ENCODE assay signal across 9 mouse cellular contexts in genomic region chr17:35258492-35259478, GRCm38 (mm10). TPM values are rescaled to one million over a fixed set of nuclear protein-coding genes. Genes with fewer than 3 reads are reported as not detected.
DNase-seq lines count a peak whose midpoint lies in the region; ATAC-seq and TF ChIP-seq lines count a peak whose summit lies in the region.
"Had no signal": no experiment of that assay in that cellular context is flagged by ENCODE, and none has a peak within 500 bp of the region (broad histone marks: within the 10 kb centered on the region; RNA-seq: fewer than 3 reads in every experiment).

No protein-coding gene starts in this region.

- peak; percentile 58 for ATAC-seq in G1E (ENCODE audit: extremely low read depth, insufficient number of reproducible peaks, low FRiP score, poor library complexity, severe bottlenecking)
- no peak for ATAC-seq in stomach, embryonic 16.5 days (ENCODE audit: insufficient read depth, low FRiP score)
- ATAC-seq: Patski had no signal

- H3K9ac ChIP-seq in stomach, embryonic 16.5 days (ENCODE audit: low read length), result no peak overlapping the region

- H3K27me3 ChIP-seq in G1E (ENCODE audit: insufficient read depth, low read length), result no peaks in the 10 kb centered on the region
- no peaks in the 10 kb centered on the region; the same call in 1 of the 2 replicates for H3K27me3 ChIP-seq in stomach, embryonic 16.5 days (ENCODE audit: control insufficient read depth, insufficient read depth, low read length)
- H3K27me3 ChIP-seq: Patski had no signal

- 55% methylated on average over 13 of the region's 14 CpGs for WGBS in stomach, embryonic 16.5 days

- peaks cover 44% of the 10 kb centered on the region for H3K4me1 ChIP-seq in G1E (ENCODE audit: insufficient read depth, low read depth, low read length)
- peaks cover 4% of the 10 kb centered on the region; the same call in 1 of the 2 replicates for H3K4me1 ChIP-seq in stomach, embryonic 16.5 days (ENCODE audit: control insufficient read depth, insufficient read depth, low read length)

- no peak overlapping the region for H3K27ac ChIP-seq in stomach, embryonic 16.5 days (ENCODE audit: low read length)

- 0 out of 2 replicates have a peak overlapping the region, but pooled peaks have one; percentile 59 for H3K4me2 ChIP-seq in stomach, embryonic 16.5 days (ENCODE audit: low read depth, low read length)

- TF ChIP-seq CTCF in G1E (IDR thresholded peaks at IDR 0.05; ENCODE audit: low read depth, low read length), result no peak

- no peaks in the 10 kb centered on the region for H3K9me3 ChIP-seq in G1E (replicated peaks)
- H3K9me3 ChIP-seq in stomach, embryonic 16.5 days (replicated peaks; ENCODE audit: control insufficient read depth, low read length), result no peaks in the 10 kb centered on the region

- H3K36me3 ChIP-seq in G1E (replicated peaks), result peaks cover 11% of the 10 kb centered on the region
- H3K36me3 ChIP-seq in stomach, embryonic 16.5 days (ENCODE audit: control insufficient read depth, insufficient read depth, low read length), result no peaks in the 10 kb centered on the region

- H3K4me3 ChIP-seq in G1E (ENCODE audit: low read depth, low read length), result peak overlapping the region; percentile 69; the same call in 1 of the 2 replicates
- no peak overlapping the region for H3K4me3 ChIP-seq in stomach, embryonic 16.5 days (replicated peaks; ENCODE audit: low read length)

- DNase-seq in cerebellum, adult 9-10 months, result peak; percentile 31
- DNase-seq in cerebellum, adult 18-20 months, result no peak
- DNase-seq in G1E (ENCODE audit: low spot score), result peak; percentile 60
- peak; percentile 39 for DNase-seq in heart, postnatal 4 days
- peak; percentile 83 for DNase-seq in lung, postnatal 10 days
- DNase-seq in retina, postnatal 1 day, result no peak
- no peak for DNase-seq in gastrocnemius, postnatal 10 days

RNA-seq across cellular contexts. Expression of gene H2-D1, which starts 3.7 kb away (rescaled TPM):
- total RNA-seq in G1E (2014; fragmentation: Nextera tagmentation) (50.2 and 53.6 TPM in 2 replicates), G1E (2017) (109 and 115 TPM in 2 replicates)
- 88.5 and 106 TPM in 2 replicates for polyA plus RNA-seq in G1E (2012)
- total RNA-seq in heart, postnatal 4 days (2021), result 10 to 100 TPM; 45.9 to 50.4 TPM
- 169 and 219 TPM in 2 replicates for polyA plus RNA-seq in stomach, embryonic 16.5 days (2015; fragmentation: Nextera tagmentation; extraction: Ambion mirVana)
- 10 to 100 TPM; 39.3 to 47.2 TPM for total RNA-seq in gastrocnemius, postnatal 10 days (2021)

RNA-seq across cellular contexts. Expression of gene Ddx39b, which starts 17.2 kb away (rescaled TPM):
- total RNA-seq in G1E (2014; fragmentation: Nextera tagmentation) (424 and 464 TPM in 2 replicates), G1E (2017) (171 and 174 TPM in 2 replicates)
- 362 and 363 TPM in 2 replicates for polyA plus RNA-seq in G1E (2012)
- 100 to 1,000 TPM; 221 to 230 TPM for total RNA-seq in heart, postnatal 4 days (2021)
- polyA plus RNA-seq in stomach, embryonic 16.5 days (2015; fragmentation: Nextera tagmentation; extraction: Ambion mirVana), result 340 and 353 TPM in 2 replicates
- 100 to 1,000 TPM; 147 to 169 TPM for total RNA-seq in gastrocnemius, postnatal 10 days (2021)

RNA-seq across cellular contexts. Expression of gene Nfkbil1, which starts 23.2 kb away (rescaled TPM):
- 7.0 and 14.1 TPM in 2 replicates for total RNA-seq in G1E (2014; fragmentation: Nextera tagmentation)
- total RNA-seq in G1E (2017), result 8.6 and 12.1 TPM in 2 replicates
- polyA plus RNA-seq in G1E (2012), result 37.3 and 41.6 TPM in 2 replicates
- 10 to 100 TPM; 10.8 to 11.0 TPM for total RNA-seq in heart, postnatal 4 days (2021)
- 6.4 and 8.8 TPM in 2 replicates for polyA plus RNA-seq in stomach, embryonic 16.5 days (2015; fragmentation: Nextera tagmentation; extraction: Ambion mirVana)
- 10 to 100 TPM in 1 of 2 experiments, 1 to 10 TPM in 1; 9.9 to 11.1 TPM for total RNA-seq in gastrocnemius, postnatal 10 days (2021)

RNA-seq across cellular contexts. Expression of gene Atp6v1g2, which starts 25.3 kb away (rescaled TPM):
- total RNA-seq in G1E (2014; fragmentation: Nextera tagmentation) (3.0 and 5.0 TPM in 2 replicates), G1E (2017) (3.2 TPM in 2 replicates)
- polyA plus RNA-seq in G1E (2012), result 2.4 and 2.8 TPM in 2 replicates
- total RNA-seq in heart, postnatal 4 days (2021), result 1 to 10 TPM; 8.0 to 9.3 TPM
- polyA plus RNA-seq in stomach, embryonic 16.5 days (2015; fragmentation: Nextera tagmentation; extraction: Ambion mirVana), result 6.0 and 6.8 TPM in 2 replicates
- 1 to 10 TPM; 2.1 to 3.3 TPM for total RNA-seq in gastrocnemius, postnatal 10 days (2021)

RNA-seq across cellular contexts. Expression of gene Gm16181, which starts 38.2 kb away (rescaled TPM):
- not detected in 2 replicates for total RNA-seq in G1E (2014; fragmentation: Nextera tagmentation)
- total RNA-seq in G1E (2017), result 0.38 and 0.52 TPM in 2 replicates
- not detected in 2 replicates for polyA plus RNA-seq in G1E (2012)
- total RNA-seq in heart, postnatal 4 days (2021), result under 1 TPM in 1 of 2 experiments, not detected in 1; 0.52 TPM
- polyA plus RNA-seq in stomach, embryonic 16.5 days (2015; fragmentation: Nextera tagmentation; extraction: Ambion mirVana), result 0.27 TPM in 1 of 2 replicates, not detected in the other
- total RNA-seq in gastrocnemius, postnatal 10 days (2021), result not detected

Comparison
In these comparisons a context has a peak if more than half of its experiments do, and no peak if none do; other contexts are left out.
1. DNase-seq: peak in cerebellum, adult 9-10 months (single experiment), G1E (single experiment), heart, postnatal 4 days (single experiment) and lung, postnatal 10 days (single experiment); none in cerebellum, adult 18-20 months (0 of 2), retina, postnatal 1 day (single experiment) and gastrocnemius, postnatal 10 days (single experiment).